Comparison of ENCODE assay signal across 8 mouse cellular contexts in the genomic region with DNA sequence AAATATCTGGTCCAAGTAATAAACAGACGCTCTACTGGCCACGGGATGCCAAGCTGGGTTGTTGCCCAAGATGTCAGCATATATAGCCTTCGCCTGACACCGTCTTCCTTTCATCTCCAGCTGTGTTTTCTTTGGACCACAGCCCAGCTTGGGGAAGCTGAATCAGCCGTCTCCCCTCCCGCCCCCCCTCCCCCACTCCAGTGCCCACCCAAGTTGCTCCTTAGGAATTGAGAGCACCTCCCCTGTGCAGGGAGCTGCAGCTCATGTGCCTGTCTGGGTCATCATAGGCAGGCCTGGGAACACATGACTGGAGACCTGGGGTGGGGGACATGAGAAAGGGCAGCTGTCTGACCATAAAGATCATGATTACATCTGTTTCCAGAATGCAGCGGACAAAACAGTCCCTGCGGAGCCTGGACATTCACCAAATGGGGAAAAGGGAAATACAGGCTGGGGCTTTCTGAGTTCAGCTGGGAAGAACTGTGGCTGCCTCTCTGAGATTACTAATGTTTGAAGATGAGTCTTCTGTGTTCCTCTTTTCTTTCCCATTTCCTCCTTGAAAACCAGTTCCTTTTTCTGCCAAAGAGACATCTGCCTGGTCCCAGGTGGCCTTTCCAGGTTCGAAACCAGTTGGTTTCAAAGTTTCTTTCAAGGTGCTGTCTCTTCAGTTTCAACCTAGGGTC. TPM values are rescaled to one million over a fixed set of nuclear protein-coding genes. Genes with fewer than 3 reads are reported as not detected.
DNase-seq lines count a peak whose midpoint lies in the region; ATAC-seq lines count a peak whose summit lies in the region.

No protein-coding gene starts in this region.

- WGBS in heart, embryonic 12.5 days: 41% methylated on average over 9 of the region's 9 CpGs
- 44% methylated on average over 9 of the region's 9 CpGs for WGBS in liver, embryonic 12.5 days (ENCODE audit: insufficient replicate concordance)

- peak; percentile 58 for ATAC-seq in heart, embryonic 12.5 days (ENCODE audit: insufficient number of reproducible peaks, low FRiP score)
- ATAC-seq in liver, embryonic 12.5 days: no peak

- no peak overlapping the region for H3K4me3 ChIP-seq in heart, embryonic 12.5 days
- no peak overlapping the region for H3K4me3 ChIP-seq in liver, embryonic 12.5 days

- no peak overlapping the region for H3K27ac ChIP-seq in heart, embryonic 12.5 days (ENCODE audit: poor library complexity, severe bottlenecking)
- H3K27ac ChIP-seq in liver, embryonic 12.5 days: peak overlapping the region; percentile 25; the same call in 1 of the 2 replicates

- H3K27me3 ChIP-seq in heart, embryonic 12.5 days (replicated peaks): peaks cover 25% of the 10 kb centered on the region
- H3K27me3 ChIP-seq in liver, embryonic 12.5 days (replicated peaks): peaks cover 36% of the 10 kb centered on the region
- H3K27me3 ChIP-seq in splenic B cell, adult 2 months (ENCODE audit: control insufficient read depth, insufficient read depth, low read length, poor library complexity, severe bottlenecking): no peaks in the 10 kb centered on the region

- H3K9ac ChIP-seq in heart, embryonic 12.5 days: no peak overlapping the region
- no peak overlapping the region for H3K9ac ChIP-seq in liver, embryonic 12.5 days

- no peak overlapping the region for H3K4me2 ChIP-seq in heart, embryonic 12.5 days
- H3K4me2 ChIP-seq in liver, embryonic 12.5 days: no peak overlapping the region

- peak; percentile 17 to 50 for DNase-seq in spleen, postnatal 36 days (ENCODE audit: low spot score in 2 of 2)
- no peak for DNase-seq in spleen, adult 18-20 months
- DNase-seq in embryo, embryonic 10.5 days (ENCODE audit: low spot score): peak; percentile 65
- peak; percentile 57 for DNase-seq in splenic B cell, adult 2 months (ENCODE audit: low read depth, low spot score)
- no peak for DNase-seq in cerebellum, adult 11 months
- no peak for DNase-seq in layer of hippocampus, postnatal 25 days (ENCODE audit: extremely low spot score in 1 of 2, low spot score in 1 of 2)

- H3K9me3 ChIP-seq in heart, embryonic 12.5 days (replicated peaks): no peaks in the 10 kb centered on the region; the same call in 1 of the 2 replicates
- H3K9me3 ChIP-seq in liver, embryonic 12.5 days (replicated peaks): no peaks in the 10 kb centered on the region

- no peaks in the 10 kb centered on the region for H3K36me3 ChIP-seq in heart, embryonic 12.5 days
- no peaks in the 10 kb centered on the region for H3K36me3 ChIP-seq in liver, embryonic 12.5 days
- no peaks in the 10 kb centered on the region for H3K36me3 ChIP-seq in splenic B cell, adult 2 months (ENCODE audit: control insufficient read depth, insufficient read depth, low read length, poor library complexity, severe bottlenecking)

- peaks cover 47% of the 10 kb centered on the region for H3K4me1 ChIP-seq in heart, embryonic 12.5 days (replicated peaks)
- H3K4me1 ChIP-seq in liver, embryonic 12.5 days: peaks cover 44% of the 10 kb centered on the region

RNA-seq across cellular contexts. Expression of gene Pltp, which starts 4.8 kb away (rescaled TPM):
- 9.7 and 9.9 TPM in 2 replicates for polyA plus RNA-seq in heart, embryonic 12.5 days (2016; fragmentation: Nextera tagmentation; extraction: Ambion mirVana)
- 8.4 and 8.7 TPM in 2 replicates for polyA plus RNA-seq in liver, embryonic 12.5 days (2016; fragmentation: Nextera tagmentation; extraction: Ambion mirVana)
- total RNA-seq in layer of hippocampus, postnatal 25 days (2021): 10 to 100 TPM; 68.8 to 73.7 TPM

RNA-seq across cellular contexts. Expression of gene Pcif1, which starts 16.8 kb away (rescaled TPM):
- 52.1 and 53.1 TPM in 2 replicates for polyA plus RNA-seq in heart, embryonic 12.5 days (2016; fragmentation: Nextera tagmentation; extraction: Ambion mirVana)
- 48.6 and 51.5 TPM in 2 replicates for polyA plus RNA-seq in liver, embryonic 12.5 days (2016; fragmentation: Nextera tagmentation; extraction: Ambion mirVana)
- 10 to 100 TPM; 40.4 to 47.2 TPM for total RNA-seq in layer of hippocampus, postnatal 25 days (2021)

RNA-seq across cellular contexts. Expression of gene Neurl2, which starts 29.1 kb away (rescaled TPM):
- polyA plus RNA-seq in heart, embryonic 12.5 days (2016; fragmentation: Nextera tagmentation; extraction: Ambion mirVana): 45.0 and 45.5 TPM in 2 replicates
- 2.1 and 2.2 TPM in 2 replicates for polyA plus RNA-seq in liver, embryonic 12.5 days (2016; fragmentation: Nextera tagmentation; extraction: Ambion mirVana)
- 1 to 10 TPM; 3.4 to 4.6 TPM for total RNA-seq in layer of hippocampus, postnatal 25 days (2021)

RNA-seq across cellular contexts. Expression of gene Ctsa, which starts 29.6 kb away (rescaled TPM):
- 169 and 175 TPM in 2 replicates for polyA plus RNA-seq in heart, embryonic 12.5 days (2016; fragmentation: Nextera tagmentation; extraction: Ambion mirVana)
- 66.7 and 69.3 TPM in 2 replicates for polyA plus RNA-seq in liver, embryonic 12.5 days (2016; fragmentation: Nextera tagmentation; extraction: Ambion mirVana)
- total RNA-seq in layer of hippocampus, postnatal 25 days (2021): 100 to 1,000 TPM in 1 of 2 experiments, 10 to 100 TPM in 1; 93.3 to 106 TPM

RNA-seq across cellular contexts. Expression of gene Spata25, which starts 34.0 kb away (rescaled TPM):
- polyA plus RNA-seq in heart, embryonic 12.5 days (2016; fragmentation: Nextera tagmentation; extraction: Ambion mirVana): not detected in 2 replicates
- polyA plus RNA-seq in liver, embryonic 12.5 days (2016; fragmentation: Nextera tagmentation; extraction: Ambion mirVana): not detected in 2 replicates
- total RNA-seq in layer of hippocampus, postnatal 25 days (2021): not detected

Comparison
In these comparisons a context has a peak if more than half of its experiments do, and no peak if none do; other contexts are left out.
1. DNase-seq: peak in spleen, postnatal 36 days (2 of 2), embryo, embryonic 10.5 days (single experiment) and splenic B cell, adult 2 months (single experiment); none in spleen, adult 18-20 months (0 of 2), cerebellum, adult 11 months (single experiment) and layer of hippocampus, postnatal 25 days (0 of 2).
2. RNA of gene Neurl2, which starts 29.1 kb away (polyA plus RNA-seq): 45.0 to 45.5 TPM in heart, embryonic 12.5 days; 2.1 to 2.2 TPM in liver, embryonic 12.5 days; every median in the first group is over 10 times any median in the second.